Mouse (Mus musculus) neural tube, embryonic 10.5 days (tissue): ENCODE results near the gene Camk2b.

ENCODE experiments used
- DNase-seq: peaks from one replicate; pipeline ENCODE4 v3.0.0-alpha.2; 2017; ENCODE audit warnings: low spot score; ENCODE audit errors: extremely low spot score

Camk2b gene

DNA sequence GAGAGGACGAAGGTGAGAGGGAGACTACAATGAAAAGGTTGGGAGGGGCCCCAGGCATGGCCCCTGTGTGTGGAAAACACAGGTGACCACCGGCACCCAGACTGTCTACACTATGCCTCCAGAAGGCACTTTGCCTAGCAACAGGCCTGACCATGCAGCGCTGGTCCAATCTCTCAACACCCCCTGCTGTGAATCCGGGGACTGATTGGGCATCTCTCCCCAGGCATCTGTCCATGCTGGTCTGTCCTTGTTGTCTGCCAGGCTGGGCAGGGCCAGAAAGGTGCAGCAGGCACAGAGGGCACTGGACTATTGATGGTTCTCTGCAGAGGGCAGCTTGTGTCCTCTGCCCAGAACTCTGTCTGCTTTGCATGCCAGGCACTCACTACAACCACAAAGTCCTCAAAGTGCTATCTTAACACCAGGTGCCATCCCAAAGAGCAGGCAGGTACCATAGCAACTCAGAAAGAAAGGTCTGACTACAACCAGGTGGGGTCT lies 16.0 kb downstream of the Camk2b start:
- DNase-seq: no peak

DNA sequence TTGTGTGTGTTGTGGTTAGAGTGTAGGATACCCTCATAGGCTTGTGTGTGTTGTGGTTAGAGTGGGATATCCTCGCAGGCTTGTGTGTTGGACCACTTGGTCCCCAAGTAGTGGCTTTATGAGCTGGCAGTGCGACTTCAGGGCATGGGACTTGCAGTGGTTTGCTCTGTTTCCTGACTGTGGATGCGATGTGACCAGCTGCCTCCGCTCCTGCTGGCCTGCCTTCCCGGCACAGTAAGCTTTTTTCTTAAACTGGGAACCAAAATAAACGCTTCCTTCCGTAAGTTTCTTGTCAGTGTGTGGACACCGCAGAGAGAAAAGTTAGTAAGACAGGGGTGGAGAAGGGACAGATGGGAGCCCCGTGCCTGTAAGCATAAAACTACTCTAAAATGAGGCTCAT lies 18.0 kb downstream of the Camk2b start:
- DNase-seq: no peak

DNA sequence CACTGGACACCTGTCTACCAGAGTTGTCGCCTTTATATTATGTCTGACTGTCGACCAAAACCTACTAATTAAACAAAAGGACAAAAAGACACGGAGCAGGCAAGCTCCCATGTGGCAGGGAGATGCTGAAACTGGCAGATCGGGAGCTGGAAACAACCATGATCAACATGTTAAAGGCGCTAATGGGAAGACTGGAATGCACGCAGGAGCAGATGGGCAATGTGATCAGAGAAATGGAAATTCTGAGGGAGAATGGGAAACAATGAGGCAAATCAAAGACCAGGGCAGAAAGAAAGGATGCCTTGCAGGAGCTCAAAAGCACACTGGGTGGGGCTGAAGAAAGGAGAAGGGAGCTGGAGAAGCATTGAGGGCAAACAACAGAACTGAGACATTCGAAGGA lies 27.2 kb downstream of the Camk2b start:
- no peak for DNase-seq

DNA sequence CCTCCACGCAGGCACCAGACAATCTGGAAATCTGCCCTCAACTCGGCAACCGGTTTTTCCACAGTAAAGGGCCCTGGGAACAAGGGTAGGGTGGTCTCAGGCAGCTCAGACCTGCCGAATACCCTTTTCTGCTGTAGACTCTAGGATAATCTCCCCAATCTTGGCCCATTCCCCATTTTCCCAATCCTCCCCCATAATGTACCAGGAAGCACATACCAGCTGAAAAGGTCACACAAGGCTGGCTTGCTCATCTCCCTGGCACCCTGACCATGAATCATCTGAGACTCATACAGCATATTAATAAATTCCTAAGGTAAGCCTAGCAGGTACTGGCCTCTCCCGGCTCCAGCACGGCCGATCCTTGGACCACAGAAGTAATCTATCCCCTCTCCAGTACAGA lies 28.5 kb downstream of the Camk2b start:
- DNase-seq: no peak

DNA sequence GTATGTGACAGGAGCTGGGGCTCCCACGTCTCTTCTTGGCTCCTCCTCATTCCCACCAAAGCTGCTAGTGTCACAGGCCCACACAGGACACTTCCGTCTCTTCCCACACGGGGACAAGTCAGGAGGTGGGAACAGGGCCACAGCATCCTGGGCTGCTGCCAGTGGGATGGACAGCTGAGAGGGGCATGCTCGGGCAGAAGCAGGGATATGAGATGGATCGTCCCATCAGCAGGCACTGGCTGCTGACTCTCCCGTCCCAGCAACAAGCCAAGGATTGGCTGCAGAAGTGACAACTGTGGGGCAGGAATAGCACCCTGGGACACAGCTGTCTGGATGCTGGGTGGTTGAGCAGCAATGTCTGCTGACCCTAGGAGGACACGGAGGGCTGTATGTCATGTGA lies 29.0 kb downstream of the Camk2b start:
- no peak for DNase-seq

DNA sequence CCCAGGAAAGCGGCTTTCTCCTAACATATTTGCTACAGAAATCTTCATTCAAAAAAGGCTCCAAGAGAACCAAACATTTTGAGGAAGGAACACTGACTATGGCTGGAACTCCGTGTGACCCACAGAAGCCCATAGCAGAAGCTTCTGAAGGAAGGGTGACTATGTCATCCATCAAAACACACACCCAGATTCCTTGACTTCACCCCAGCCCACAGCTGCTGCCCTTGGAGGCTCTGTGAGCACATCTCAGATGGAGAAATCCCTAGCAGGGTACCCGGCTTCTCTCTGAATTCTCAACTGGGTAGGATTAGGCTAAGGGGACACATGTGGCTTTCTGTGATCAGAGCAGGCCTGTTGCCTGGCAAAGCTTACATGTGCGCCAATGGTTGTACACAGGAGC lies 29.7 kb downstream of the Camk2b start:
- no peak for DNase-seq

DNA sequence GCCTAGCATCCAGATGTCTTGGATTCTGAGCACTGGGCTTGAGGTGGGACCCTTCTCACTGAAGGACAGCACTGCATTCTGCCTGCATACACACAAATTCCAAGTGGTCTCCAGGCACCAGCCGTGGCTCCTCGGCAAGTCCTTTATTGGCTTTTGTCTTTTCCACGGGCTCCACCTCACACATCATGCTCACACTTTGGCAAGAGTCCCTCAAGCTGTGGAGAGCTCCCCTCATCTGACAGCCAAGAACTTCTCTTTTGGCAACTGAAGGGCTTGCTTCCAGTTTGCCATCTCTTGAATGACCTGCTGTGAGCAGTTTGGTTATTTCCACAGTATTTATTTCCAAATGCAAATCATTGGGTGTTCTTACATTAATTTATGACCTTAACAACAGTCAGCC lies 30.6 kb downstream of the Camk2b start:
- DNase-seq: no peak

DNA sequence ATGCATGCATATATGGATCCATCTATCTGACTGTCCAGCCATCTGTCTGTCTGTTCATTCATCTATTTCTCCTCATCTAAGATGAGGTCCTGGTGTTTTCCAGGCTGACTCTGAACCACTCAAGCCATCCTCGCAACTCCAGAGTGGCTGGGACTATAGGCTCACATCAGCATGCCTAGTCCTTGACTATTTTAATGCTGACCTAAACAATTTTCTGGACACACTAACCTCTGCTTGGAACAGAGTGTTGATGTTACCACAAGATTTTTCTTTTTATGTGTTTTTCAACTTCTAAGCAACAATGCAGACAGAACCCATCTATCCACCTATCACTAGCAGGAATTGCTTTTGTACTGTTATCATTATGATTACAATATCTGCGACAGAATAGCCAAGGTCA lies 31.4 kb downstream of the Camk2b start:
- DNase-seq: no peak

DNA sequence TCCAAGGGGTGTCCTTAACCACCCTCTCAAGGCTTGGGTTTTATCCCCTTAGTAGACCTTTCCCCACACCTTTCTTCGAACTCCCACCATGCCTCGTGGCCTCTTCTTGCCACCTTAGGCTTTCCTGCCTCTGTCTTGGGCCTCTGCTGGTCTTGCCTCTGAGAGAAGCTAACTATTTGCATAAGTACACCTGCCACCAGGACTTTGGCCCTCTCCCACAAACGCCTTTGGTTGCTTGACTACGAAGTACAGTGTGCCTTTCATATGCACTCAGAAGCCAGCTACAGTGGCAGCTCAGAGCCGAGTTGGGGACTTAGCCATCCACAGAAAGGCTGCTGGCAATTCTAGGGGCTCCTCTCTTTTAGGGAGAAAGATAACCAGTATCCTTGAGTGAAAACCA lies 32.4 kb downstream of the Camk2b start:
- DNase-seq: no peak

DNA sequence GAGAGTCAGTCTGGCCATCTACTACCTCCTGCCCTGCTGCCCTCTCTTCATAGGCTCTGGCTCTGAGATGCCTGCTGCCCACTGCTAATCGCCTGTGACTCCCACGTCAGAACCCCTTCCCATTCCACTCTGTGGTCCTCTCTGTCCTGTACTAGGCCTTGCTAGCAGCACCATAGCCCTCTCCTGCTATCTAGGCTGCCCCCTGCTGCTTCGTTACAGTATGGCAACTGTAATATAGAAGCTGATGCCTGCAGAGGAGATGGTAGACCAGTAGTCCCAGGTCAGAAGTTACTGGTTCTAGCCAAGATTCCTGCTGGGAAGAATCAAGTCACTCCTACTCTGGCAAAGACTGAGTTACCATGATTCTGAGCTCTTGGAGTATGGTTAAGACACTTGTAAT lies 33.0 kb downstream of the Camk2b start:
- DNase-seq: peak; percentile 31

DNA sequence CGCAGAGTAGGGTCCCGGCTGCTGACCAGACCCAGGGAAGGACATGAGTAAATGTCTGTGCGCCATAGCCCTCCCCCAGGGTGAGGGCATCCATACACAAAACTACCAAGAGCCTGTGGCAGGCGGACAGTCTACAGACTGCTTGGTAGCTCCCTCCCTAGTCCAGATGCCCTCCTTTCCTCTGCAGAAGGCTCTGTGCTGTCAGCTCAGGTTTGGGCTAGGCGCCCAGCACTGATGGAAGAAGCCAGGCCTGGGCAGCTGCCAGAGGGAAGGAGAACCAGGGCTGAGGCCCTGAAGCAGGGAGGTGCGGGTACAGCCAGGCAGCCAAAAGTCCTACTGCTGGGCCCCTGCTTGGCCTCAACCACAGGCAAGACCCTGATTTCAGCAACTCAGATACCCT lies 35.5 kb downstream of the Camk2b start:
- DNase-seq: no peak

DNA sequence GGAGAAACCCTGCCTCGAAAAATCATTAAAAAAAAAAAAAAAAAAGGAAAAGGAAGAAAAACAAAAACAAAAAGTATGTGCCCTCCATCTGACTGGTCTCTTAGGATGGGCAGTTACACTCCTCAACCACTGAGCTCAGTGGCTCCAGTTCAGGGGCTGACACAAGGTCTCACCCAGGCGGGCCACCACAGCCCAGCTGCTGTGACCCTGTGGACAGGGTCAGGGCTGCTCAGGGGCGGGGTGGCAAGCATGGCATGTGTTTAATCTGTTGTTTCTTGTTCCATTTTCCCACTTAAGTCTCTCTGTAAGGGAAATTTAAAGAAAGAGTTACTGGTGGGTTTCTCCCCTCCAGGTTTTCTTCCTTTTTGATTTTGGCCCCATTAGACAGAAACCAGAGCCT lies 36.4 kb downstream of the Camk2b start:
- no peak for DNase-seq

DNA sequence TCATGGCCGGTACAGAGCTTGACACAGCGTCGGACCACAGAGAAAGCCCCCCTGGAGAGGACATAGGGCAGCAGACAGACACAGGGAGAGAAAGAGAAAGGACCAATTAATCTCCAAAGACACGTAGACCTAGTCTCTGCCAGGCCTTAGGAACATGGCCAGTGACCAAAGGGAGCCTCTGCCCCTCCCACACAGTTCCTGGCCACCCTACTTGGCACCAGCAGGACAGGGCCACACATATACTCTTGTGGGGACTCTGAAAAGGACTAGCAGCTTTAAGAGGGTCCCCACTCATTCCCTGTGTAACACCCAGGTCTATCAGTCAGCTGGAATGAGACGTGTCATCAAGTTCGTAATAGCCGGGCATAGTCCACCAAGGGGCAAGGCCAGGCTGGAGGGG lies 37.3 kb downstream of the Camk2b start:
- DNase-seq: no peak

DNA sequence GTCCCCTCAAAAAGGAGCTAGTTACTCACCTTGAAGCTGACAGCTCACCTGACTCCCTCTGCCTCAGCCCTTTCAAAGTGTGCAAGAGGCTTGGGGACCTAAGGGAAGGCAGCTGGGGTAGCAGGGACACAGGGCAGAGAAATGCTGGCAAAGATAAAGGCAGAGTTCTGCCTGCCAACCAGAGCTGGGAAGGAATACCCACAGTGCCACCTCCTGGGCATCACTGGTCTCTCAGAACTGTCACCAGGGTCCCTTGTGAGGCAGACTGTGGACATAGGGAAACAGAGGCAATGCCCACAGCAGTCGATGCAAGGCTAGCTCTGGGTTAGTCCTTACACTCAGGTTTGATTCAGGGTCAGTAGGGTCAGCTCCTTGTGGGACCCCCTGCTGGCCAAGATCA lies 39.8 kb downstream of the Camk2b start:
- DNase-seq: no peak

DNA sequence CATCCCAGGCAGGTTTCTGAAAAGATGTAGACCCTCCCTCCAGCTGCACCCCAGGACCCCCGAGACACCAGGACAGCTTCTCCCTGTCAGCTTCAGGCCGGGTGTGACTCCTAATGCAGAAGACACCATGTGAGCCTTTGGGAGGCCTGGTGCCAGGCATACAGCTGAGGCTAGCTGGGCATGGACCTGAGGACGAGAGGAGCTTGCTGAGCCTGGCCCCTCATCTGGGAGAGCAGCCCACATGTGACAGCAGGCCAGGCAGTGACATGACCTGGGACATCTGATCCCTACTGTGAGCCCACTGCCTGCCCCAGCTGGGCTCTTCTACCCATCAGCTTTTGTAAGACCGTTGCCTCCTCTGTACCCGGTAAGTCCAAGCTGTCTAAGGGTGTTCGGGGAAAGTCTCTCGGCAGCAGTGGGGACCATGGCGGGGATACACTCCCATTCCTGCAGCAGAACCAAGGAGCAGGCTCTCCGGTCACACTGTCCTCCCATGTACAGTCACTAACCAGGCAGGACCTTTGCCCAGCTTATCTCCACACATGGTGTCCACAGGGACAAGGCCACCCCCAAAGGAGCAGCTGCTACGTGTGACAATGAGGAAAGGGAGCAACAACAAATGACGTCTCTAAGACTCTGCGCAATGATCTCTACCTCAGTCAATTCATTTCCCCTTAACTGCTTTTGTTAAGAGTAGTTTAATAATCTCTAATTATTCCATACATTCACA lies 41.1 kb downstream of the Camk2b start:
- no peak for DNase-seq

DNA sequence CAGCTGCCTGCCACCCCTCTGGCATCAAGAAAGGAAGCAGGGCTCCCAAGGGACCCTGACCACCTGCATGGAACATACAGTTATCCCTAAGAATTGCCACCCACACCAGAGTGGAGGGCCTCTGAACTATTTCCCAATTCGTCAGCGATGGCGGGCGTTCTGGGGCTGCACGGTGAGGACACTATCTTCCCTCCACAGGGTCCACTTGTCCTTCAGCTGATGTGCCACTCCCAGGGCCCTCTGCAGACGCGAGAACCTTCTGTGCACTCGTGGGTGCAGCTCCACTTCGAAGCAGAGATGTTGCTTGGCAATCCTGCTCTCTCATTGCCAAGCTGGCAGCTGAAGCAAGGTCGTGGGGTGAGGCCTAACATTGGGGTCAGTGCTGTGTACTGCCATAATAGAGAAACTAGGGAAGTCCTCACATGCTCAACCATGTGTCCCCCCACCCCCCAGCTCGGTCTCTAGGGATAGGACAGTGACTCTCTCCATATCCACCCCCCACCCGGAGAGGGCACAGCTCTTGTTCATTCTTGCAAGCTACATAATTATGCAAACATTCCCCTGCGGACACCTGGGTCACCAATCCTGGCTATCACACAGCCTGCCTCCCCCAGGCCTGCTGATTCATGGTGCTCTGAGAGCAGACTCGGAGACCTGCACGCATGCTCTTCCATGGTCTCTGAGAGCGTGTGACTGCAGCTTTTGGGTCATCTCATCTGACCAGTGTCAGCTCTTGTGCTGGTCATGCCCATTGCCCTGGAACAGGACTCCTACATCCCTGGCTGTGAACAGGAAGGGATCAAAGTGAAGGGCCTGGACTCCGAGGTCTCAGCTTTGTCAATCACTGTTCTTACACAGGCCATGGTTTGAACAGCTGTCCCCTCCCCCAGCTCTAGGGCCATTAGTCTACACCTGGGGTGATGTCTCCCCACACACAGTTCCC lies 45.0 kb downstream of the Camk2b start:
- no peak for DNase-seq

DNA sequence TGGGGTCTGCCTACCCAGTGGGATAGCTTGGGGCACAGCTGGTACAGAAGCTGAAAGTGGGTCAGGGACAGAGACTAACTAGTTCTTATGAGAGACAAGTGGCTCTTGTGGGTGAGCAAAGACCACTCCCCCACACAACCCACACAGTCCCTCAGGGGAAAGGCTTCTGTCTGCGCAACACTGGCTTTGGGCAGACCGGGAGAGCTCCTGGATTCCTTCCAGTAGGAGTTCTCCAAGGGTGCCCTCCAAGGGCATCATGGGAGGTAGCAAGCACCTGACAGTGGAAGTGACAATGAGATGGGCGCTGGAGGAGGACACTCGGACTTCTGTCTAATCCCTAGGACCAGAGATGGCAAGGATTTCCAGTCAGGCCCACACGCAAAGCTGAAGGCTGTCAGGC lies 45.8 kb downstream of the Camk2b start:
- DNase-seq: no peak

DNA sequence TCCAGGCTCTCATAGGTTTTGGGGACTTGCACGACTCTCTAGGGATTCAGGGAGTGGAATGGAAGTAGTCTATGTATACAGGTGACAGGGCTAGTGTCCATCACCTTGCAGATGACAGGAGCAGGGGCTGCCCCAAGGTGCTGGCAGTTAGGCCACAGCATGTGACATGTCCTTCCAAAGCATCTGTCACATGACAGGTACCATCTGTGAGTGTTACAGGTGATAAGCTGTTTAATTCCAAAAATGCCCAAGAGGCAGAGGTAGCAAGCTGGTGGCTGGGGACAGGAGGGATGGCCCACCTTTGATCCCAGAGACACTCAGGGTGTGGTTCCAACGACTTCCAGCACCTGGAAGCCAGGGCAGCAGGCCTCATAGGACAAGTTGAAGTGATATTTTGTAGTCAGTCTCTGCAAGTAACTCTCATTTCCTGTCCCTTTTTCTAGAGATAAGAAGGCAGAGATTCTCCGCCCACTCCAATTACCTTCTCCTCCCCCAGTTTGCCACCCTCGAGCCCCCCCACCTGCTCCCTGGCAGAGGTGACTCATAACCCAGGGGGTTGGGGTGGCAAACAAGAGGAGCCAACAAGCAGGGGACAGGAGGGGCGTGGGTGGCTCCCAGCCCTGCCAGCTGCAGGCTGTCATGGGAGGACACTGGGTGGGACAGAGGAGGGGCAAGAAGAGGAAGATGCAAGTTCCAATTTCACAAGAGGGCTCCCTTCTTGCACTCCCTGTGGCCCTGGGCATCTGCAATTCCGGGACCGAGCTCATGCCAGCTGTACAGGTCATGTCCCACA lies 47.7 kb downstream of the Camk2b start:
- DNase-seq: no peak

DNA sequence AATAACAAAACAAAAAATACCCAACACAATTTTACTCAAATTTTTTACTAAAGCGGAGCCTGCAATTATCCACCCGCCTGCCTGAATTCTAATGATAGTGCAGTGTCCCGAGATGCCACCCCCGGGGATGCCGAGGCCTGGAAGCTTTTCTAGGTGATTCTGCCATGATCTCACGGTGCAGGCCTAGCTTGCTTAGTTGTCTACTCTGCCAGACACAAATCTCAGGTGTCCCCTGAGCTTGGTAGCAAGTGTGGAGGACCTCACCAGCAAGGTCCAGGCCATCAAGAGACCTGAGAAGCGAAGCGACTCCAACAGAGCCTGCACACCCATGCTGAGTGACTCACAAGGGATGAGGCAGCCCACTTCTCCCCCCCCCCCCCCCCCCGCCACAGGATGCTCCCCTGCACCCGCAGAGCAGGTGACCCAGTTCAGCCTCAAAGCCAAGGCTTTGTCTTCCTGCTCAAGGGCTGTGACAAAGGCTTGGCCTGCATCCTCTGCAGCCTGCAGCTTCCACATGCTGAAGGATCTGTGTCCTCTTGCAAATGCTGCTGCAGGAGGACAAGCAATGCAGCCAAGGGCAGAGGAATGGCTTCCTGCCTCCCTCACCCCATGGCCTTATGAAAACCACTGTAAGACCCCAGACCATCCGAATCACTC lies 48.5 kb downstream of the Camk2b start:
- DNase-seq: no peak

DNA sequence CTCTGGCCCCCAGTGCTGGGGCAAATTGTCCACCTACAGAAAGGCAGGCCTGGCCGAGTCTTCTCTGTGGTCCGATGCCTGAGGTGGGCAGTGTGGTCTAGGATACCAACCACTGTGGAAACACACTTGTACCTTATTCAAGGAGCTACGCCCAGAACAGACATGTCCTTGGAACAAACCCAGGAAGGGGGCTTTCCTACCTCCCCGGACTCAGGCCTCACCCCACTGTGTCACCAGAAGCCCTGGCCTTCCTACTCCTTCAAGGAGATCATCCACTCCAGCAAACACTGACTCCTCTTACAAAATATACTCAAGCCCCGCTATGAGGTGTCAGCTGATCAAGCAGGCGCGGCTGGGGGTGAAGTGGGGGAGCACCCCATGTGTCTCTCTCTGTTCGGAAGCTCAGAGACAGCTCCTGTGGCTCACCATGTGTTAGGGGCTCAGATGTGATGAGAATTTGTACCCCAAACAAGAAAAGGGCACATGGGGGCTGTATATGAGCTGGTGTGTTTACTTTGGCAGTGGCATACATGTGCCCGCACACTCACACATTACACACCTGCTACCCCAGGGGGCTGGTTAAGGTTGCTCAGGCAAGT lies 49.3 kb downstream of the Camk2b start:
- DNase-seq: no peak

DNA sequence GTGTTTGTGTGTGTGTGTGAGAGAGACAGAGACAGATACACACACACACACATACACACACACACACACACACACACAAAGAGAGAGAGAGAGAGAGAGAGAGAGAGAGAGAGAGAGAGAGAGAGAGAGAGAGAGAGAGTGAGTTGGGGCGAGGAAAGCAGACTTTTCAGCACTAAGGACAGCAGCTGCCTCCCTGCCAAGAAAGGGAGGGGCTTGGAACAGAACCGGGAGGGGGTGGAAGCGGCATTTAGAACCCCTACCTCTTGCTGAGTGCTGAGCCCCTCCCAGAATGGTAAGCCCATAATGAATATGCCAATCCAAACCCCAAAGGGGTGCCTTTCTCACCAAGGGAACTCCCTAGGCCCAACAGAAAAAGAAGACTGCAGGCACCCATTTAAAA lies 49.8 kb downstream of the Camk2b start:
- DNase-seq: no peak
